Mouse (Mus musculus) cerebellum, adult 11 months (tissue): ENCODE measurements around the gene Ppp2r3c.
A peak's percentile ranks its signal among the peaks of the same experiment; 100 is the strongest.
"Not testable (repeated sequence)": the region's sequence is repeated elsewhere in the genome, so short reads cannot be mapped to it uniquely, and the experiment has no call there.

Experiments
- DNase-seq: peaks from one replicate; pipeline ENCODE4 v3.0.0; 2022

Ppp2r3c gene

DNA sequence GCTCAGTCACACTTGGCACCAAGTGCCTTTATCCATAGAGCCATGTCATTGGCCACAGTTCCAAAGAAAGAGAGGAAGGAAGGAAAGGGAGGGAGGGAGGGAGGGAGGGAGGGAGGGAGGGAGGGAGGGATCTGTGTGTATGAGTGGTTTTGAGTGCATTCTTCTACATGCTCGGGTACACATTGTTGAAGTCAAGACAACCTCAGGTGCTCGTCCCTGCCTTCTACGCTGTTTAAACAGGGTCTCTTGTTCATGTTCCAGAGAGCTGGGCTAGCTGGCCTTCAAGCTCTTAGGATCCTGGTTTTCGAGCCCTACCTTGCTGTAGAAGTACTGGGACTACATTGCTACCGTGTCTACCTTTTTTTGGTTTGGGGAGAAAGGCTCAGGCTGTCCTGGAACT is 39.4 kb downstream of the Ppp2r3c start:
- DNase-seq, result not testable (repeated sequence)

- DNase-seq, result not testable (repeated sequence)
Observed at GRCm38 (mm10) chr12:55261950-55262349, 40.8 kb downstream of the Ppp2r3c start.

DNA sequence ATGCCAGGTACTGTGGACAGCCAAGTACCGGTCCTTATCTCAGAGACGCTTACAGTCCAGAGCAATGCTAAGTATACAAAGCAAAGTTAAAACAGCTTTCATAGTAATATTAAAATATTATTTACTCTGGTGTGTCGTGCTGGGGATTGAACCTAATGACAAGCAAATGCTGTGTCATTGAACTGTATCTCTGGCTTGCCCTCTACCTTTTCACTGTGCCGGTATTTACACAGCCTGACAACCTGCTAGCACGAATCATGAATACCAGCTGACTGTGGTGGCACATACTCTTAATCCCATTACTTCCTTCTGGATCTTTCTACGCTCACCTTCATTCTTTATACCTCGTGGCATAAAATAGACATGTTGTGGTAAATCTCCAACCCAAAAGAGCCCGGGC is 60.6 kb downstream of the Ppp2r3c start:
- DNase-seq, result not testable (repeated sequence)

DNA sequence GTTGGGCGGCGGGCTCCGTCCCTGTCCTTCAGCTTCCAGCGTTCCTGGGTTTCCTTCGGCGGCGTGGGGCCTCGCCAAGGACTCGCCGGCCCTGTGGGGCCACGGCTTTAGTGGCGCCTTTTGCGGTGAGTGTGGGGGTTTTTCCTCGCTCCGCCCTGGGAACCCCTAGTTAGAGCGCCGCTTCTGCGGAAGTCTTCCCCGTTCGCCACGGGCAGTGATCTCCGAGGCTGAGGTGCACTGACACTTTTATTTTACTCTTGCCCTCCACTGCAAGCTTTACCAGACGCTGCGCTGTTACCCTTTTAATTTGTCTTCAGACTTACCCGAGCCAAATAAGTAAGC is 72.3 kb downstream of the Ppp2r3c start:
- peak; percentile 1 for DNase-seq

GRCm38 (mm10) chr12:55229626-55230519 is 72.9 kb downstream of the Ppp2r3c start, which contains the start of gene Srp54c:
Gene Srp54c (plus strand): TSS chr12:55230168.
- DNase-seq, result not testable (repeated sequence)
